Mouse (Mus musculus): Measurements from ENCODE around the gene Alas2.

The Alas2 gene

GRCm38 (mm10) chrX:150547239-150547638 lies at the start of gene Alas2:
TSS of gene Alas2 (plus strand) at chrX:150547375.
- no peak for DNase-seq

DNA sequence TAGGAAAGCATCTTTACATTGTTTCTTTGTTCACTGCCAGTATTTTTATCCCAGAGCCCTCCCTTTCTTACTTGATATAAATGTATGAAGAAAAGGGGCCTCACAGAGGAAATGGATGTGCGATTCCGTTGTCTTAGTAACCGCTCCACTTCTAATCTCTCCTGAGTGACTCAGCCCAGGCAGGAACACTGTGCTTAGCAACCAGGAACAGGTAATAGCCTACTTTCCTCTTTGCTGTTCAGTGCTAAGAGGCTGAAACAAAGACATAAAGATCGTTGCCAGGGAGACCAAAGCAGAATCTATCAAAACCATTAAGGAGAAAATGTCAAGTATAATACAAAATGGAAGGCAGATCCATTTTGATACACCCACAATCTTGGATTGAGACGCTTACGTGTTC lies 38.5 kb upstream of the Alas2 start:
- DNase-seq, result no peak

DNA sequence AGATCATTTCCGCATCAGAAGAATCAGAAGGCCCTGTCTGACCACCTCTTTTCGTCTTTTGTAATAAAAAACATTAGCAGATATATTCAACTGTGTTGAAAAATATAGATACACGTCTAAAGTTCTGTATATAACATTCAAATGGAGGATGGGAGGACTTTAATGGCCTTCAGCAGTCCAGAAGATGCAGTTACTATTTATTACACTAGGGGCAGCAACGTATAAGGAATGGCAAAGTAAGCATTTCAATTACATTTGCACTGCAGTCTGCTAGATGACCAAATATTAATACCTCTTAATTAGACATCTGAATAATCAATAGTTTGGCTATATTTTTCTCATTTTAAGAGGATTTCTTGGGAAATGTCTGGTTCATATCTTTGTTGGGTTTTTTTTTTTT lies 36.5 kb upstream of the Alas2 start:
- peak; percentile 7 for DNase-seq

- DNase-seq, result no peak
Measured at GRCm38 (mm10) chrX:150511274-150511673, 35.9 kb upstream of the Alas2 start.

GRCm38 (mm10) chrX:150514127-150514526 lies 33.0 kb upstream of the Alas2 start:
- DNase-seq, result no peak

DNA sequence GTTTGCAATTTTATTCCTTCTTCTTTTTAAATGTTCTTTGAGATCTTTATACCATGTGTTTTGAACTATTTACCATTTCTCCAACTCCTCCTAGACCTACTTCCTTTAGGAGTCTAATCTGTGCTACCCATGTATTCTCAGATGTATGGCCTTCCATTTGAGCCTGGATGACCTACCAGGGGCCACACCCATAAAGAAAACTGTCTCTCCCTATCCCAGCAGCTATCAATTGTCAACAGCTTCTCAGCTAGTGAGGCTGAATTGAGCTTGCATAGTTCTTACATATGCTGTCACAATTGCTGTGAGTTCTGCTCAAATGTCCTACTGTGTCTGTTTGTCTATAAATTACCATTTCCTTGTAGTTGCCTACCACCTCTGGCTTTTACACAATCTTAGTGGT lies 31.2 kb upstream of the Alas2 start:
- DNase-seq, result no peak

GRCm38 (mm10) chrX:150516477-150516876 lies 30.7 kb upstream of the Alas2 start:
- no peak for DNase-seq

GRCm38 (mm10) chrX:150540111-150540510 lies 7.1 kb upstream of the Alas2 start:
- DNase-seq, result no peak

DNA sequence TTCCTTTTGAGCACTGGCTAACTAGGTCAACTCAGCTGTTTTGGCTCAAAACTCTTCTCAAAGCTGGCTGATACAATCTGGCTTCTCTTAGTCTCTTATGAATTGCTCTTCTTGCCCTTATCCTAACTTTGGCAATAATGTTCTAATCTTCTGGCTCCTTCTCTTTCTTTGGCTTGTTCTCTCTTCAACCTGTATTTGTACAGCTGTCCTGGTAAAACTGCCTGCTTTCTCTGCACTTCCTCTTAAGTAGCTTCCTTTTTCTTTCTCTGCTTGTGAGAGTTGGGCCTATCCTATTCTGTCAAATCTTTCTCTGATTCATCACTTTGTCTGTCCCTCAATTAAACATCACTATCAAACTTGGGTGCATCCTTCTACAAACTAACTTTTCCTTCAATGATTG lies 5.5 kb upstream of the Alas2 start:
- DNase-seq, result no peak

DNA sequence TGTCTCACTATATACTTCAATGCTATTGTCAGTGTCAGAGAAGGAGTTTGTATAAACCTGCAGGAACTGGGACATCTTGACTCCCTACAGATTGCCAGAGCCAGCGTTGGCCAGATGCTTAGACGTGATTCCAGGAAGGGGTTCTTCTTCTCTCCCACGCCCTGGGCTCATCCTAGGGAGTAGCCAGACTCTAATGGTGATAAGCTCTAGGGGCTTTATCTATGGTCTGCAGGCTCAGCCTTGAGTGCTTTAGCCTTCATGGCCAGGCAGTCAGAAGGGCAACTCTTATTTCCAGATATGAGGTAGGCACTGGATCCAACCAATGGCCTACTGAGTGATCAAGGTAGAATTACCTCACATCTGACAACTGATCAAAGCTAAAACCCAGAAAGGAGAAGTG lies 2.5 kb downstream of the Alas2 start:
- no peak for DNase-seq

DNA sequence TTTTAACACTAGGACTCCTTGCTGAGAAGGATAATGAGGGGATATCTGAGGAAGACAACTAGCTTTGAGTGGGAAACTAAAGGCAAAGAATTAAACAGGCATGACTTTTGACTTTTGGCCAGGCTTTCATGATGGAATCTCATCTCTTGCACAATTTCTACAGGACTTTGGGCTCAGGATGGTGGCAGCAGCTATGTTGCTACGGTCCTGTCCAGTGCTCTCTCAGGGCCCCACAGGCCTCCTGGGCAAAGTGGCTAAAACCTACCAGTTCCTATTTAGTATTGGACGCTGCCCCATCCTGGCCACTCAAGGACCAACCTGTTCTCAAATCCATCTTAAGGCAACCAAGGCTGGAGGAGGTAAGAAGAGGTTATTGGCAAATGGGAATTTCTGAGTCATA lies 4.8 kb downstream of the Alas2 start:
- no peak for DNase-seq

GRCm38 (mm10) chrX:150554032-150554431 lies 6.9 kb downstream of the Alas2 start:
- DNase-seq, result no peak

DNA sequence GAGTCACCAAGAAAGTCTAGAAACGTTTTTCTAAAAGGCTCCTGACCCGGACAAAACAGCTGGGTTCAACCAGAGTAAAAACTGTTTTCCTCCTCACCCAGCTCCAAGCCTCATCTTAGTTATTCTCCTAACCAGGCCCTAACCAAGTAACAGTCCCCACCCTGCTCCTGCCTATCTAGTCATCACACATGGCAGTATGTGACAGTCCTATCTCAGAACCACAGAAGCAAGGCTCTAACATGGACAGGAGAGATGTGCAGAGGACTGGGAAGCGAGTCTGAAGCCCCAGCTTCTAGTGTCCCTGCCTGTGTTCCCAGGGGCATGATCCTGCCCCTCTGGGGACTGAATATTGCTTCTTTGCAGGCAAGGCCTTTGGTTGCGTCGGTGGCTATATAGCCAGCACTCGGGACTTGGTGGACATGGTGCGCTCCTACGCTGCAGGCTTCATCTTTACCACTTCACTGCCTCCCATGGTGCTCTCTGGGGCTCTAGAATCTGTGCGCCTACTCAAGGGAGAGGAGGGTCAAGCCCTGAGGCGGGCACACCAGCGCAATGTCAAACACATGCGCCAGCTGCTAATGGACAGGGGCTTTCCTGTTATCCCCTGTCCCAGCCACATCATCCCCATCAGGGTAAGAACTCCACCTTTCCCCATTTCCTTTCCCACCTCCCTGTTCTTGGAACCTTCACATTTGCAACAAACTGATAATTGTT lies 17.6 kb downstream of the Alas2 start:
- no peak for DNase-seq

DNA sequence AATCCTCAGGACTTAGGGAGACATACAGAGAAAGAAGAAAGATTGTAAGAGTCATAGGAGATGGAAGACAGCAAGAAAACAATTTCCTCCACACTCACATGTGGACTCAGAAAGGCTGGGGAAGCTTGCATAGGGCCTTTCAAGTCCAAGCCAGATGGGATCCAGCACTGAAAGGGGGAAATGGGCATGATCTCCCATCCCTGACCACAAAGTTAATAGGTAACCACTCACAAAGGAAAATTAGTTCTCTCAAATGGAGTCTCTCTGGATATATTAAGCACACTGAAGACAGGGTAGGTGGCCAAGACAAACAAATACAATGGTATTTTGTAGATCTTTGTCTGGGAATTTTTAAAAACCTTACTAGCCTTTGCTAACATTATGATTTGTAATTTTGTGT lies 34.7 kb downstream of the Alas2 start:
- DNase-seq, result no peak

DNA sequence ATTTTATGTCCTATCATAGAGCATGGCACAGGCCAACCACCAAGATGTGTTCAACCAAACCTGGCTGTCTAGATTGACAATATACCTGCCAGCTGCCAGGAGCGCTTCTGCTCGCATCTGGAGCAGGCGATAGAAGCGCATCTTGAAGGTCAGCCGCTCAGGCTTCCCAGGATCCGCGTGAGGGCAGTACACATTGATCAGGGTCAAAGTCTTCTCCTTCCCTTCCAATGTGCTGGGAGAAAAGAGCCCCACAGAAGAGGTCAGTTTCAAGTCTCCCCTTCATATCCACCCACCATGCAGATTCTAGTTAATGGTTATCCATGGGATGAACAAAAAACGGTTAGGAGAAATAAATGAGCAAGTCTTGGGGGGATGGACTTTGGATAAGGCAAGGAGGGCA lies 37.9 kb downstream of the Alas2 start:
- DNase-seq, result no peak

- DNase-seq, result peak; percentile 77
Measured at GRCm38 (mm10) chrX:150588023-150588764, 41.0 kb downstream of the Alas2 start, which contains the start of gene Pfkfb1. TSS of gene Pfkfb1 (plus strand) at chrX:150588229.

GRCm38 (mm10) chrX:150589696-150590095 lies 42.5 kb downstream of the Alas2 start, which contains the start of gene Apex2:
TSS of gene Apex2 (minus strand) at chrX:150589868.
- no peak for DNase-seq

- no peak for DNase-seq
Measured at GRCm38 (mm10) chrX:150593266-150594035, 46.3 kb downstream of the Alas2 start.

DNA sequence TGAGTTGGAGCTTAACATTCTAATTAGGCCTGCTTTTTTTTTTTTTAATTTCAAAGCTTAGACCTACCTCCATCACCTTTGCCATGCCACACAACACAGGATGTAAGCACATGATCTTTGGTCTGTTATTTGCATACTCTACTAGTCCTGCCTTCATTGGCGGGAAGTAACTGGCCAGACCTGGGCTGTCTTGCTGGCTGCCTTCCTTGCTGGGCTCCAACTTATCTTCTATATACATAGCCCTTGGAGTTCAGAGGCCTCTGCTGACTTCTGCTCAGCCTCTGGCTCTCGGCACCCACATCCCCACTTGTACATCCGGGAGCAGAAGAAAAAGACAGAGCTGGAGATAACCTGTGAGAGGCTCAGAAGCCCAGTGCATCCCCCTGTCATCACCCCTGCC lies 47.0 kb downstream of the Alas2 start:
- no peak for DNase-seq

- DNase-seq, result no peak
Measured at GRCm38 (mm10) chrX:150595016-150595760, 48.0 kb downstream of the Alas2 start.

DNA sequence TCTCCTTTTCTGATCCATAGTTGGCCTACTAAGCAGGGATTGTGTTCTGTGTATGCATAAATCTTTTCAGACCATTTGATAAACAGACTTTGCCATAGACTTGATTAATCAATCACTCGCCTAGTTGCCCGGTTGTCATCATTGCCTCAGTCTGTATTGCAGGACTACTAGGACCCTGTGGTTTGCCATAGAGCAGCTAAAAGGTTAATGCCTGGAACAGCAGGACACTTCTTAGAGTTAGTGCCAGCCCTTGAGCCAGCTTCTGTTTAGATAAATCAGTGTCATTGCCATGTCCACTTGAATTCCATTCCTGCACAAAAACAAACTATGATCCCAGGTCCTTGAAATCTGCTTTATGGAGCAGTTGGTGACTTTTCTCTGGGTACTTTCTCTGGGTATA lies 51.7 kb downstream of the Alas2 start:
- DNase-seq, result no peak

Measured in cerebellum, adult 9-11 months (tissue).